Mouse (Mus musculus): Measurements from ENCODE around the gene Phyh. TPM values are rescaled to one million over a fixed set of nuclear protein-coding genes. Genes with fewer than 3 reads are reported as not detected.

Phyh gene
- polyA plus RNA-seq, 1 experiment from 2014 or later, result 71.7 TPM

DNA sequence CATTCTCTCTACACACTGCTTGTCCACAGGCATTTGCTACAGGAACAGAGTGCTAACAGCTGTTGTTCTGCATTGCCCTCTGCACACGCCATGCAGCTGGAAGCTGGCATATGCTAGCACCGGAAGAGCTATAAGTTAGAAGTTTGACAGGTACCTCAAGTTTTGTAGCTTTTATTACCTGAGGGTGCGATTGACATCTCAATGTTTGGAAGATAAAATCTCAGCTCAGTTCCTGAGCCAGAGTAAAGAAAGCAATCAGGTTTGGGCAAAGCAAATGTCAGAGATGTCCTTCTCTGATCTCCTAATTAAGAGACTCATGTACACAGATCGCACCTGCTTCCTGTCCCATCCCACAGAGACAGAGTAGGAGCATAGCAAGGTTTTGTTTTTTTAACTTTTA lies 68.0 kb downstream of the Phyh start:
- H3K9me3 ChIP-seq (ENCODE audit: low read length), result no peaks in the 10 kb centered on the region
- no peaks in the 10 kb centered on the region for H3K4me1 ChIP-seq (ENCODE audit: insufficient read depth, low read length)
- no peak overlapping the region for H3K27ac ChIP-seq (ENCODE audit: low read length)
- no peaks in the 10 kb centered on the region for H3K27me3 ChIP-seq (ENCODE audit: insufficient read depth, low read length)
- WGBS, result 58% methylated on average over 4 of the region's 4 CpGs
- no peak for ATAC-seq (ENCODE audit: low FRiP score, low TSS enrichment)
- H3K4me2 ChIP-seq (replicated peaks; ENCODE audit: low read depth, low read length), result no peak overlapping the region
- H3K4me3 ChIP-seq (ENCODE audit: low read length), result no peak overlapping the region
- H3K36me3 ChIP-seq (ENCODE audit: insufficient read depth, low read length), result peaks cover 14% of the 10 kb centered on the region; the same call in 1 of the 2 replicates
- H3K9ac ChIP-seq (replicated peaks; ENCODE audit: low read length), result no peak overlapping the region

DNA sequence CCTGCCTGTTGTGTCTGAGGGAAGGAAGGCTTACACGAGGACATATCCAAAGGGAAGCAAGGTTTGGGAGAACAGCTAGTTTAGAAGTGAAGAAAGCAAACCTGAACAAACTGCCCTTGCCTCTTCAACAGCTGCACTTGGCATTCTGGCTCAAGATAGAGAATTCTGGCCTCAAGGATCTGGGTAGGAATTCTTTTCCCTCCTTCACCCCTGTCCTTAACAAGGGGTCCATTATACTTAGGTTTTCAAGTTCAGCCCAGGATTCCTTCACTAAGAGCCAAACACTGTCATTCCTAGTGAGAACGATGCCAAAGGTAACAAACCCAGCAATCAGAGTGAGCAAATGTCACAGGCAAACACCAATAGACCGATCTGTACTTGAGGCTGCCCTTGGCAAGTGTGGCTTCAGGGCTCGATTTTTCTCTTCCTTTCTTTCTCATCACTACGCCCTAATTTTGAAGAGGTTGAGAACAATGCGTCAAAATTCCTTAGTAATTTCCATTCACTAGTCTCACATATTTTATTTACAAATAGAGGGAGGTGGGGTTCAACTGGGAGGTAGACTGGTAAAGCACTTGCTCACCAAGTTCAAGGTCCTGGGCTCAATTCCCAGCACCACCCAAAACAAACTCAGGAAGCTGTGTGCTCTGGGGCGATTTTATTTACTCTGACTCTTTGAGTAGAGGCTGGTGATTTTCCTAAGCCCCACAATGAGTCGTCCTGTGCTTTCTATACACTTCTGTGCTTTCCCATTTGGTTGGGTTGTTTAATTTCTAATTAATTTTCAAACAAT lies 68.8 kb downstream of the Phyh start:
- Histone ChIP-seq H3K4me2 (replicated peaks; ENCODE audit: low read depth, low read length) (no peak overlapping the region), H3K36me3 (ENCODE audit: insufficient read depth, low read length) (peaks cover 18% of the 10 kb centered on the region), H3K27me3 (ENCODE audit: insufficient read depth, low read length) (no peaks in the 10 kb centered on the region), H3K27ac (ENCODE audit: low read length) (no peak overlapping the region), H3K4me1 (ENCODE audit: insufficient read depth, low read length) (no peaks in the 10 kb centered on the region), H3K9me3 (ENCODE audit: low read length) (no peaks in the 10 kb centered on the region), H3K9ac (replicated peaks; ENCODE audit: low read length) (no peak overlapping the region), H3K4me3 (ENCODE audit: low read length) (no peak overlapping the region)
- ATAC-seq (ENCODE audit: low FRiP score, low TSS enrichment), result no peak
- WGBS, result 75% methylated on average over 8 of the region's 8 CpGs

Other genes starting within 250 kb of the Phyh start
- gene Bend7, start 201.2 kb upstream of the Phyh start, polyA plus RNA-seq (2015; fragmentation: Nextera tagmentation; extraction: Ambion mirVana), result 6.2 and 6.4 TPM in 2 replicates
- 81.0 and 82.4 TPM in 2 replicates for gene Sephs1, start 37.5 kb upstream of the Phyh start, polyA plus RNA-seq (2015; fragmentation: Nextera tagmentation; extraction: Ambion mirVana)
- gene Ucma, start 57.1 kb downstream of the Phyh start, polyA plus RNA-seq (2015; fragmentation: Nextera tagmentation; extraction: Ambion mirVana), result not detected in 2 replicates
- gene Mcm10, start 93.8 kb downstream of the Phyh start, polyA plus RNA-seq (2015; fragmentation: Nextera tagmentation; extraction: Ambion mirVana), result 34.0 and 39.5 TPM in 2 replicates
- gene Optn, start 145.0 kb downstream of the Phyh start, polyA plus RNA-seq (2015; fragmentation: Nextera tagmentation; extraction: Ambion mirVana), result 15.7 and 16.3 TPM in 2 replicates
- 12.1 and 13.1 TPM in 2 replicates for gene Ccdc3, start 218.8 kb downstream of the Phyh start, polyA plus RNA-seq (2015; fragmentation: Nextera tagmentation; extraction: Ambion mirVana)

Measured in kidney, embryonic 16.5 days (tissue).